ENCODE assay signal across 8 mouse cellular contexts in the genomic region with DNA sequence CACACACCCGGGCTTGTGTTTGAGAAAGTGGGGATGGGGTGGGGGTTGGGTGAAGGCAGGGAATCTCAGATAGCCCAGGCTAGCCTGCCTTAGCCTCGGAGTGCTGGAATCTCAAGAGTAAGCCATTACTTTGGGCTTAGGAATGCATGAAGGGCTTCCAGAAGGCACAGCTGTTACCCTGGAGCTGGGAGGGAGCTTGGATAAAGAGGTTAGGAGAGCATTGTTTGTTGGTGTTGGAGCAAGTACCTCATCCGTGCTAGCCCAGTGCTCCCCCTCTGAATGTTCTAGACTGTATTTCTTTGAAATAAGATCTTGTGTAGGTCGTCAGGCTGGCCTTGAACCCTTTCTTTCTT. TPM values are rescaled to one million over a fixed set of nuclear protein-coding genes. Genes with fewer than 3 reads are reported as not detected.
DNase-seq lines count a peak whose midpoint lies in the region; ATAC-seq and TF ChIP-seq lines count a peak whose summit lies in the region.

No protein-coding gene starts in this region.

- peak overlapping the region; percentile 39 for H3K27ac ChIP-seq in kidney, embryonic 14.5 days (ENCODE audit: low read depth, low read length)
- H3K27ac ChIP-seq in bone marrow, adult 2 months (ENCODE audit: control insufficient read depth, insufficient read depth, low read depth, low read length, poor library complexity) = peak overlapping the region; percentile 93
- no peak overlapping the region for H3K27ac ChIP-seq in hindbrain, embryonic 13.5 days
- no peak overlapping the region; the same call in 1 of the 2 replicates for H3K27ac ChIP-seq in midbrain, embryonic 16.5 days (ENCODE audit: low read length)

- peak overlapping the region; percentile 50 for H3K4me2 ChIP-seq in kidney, embryonic 14.5 days (replicated peaks; ENCODE audit: low read depth, low read length)
- H3K4me2 ChIP-seq in hindbrain, embryonic 13.5 days = peak overlapping the region; percentile 55
- H3K4me2 ChIP-seq in midbrain, embryonic 16.5 days (ENCODE audit: low read length) = peak overlapping the region; percentile 73

- no peak for TF ChIP-seq POLR2A in bone marrow, adult 2 months (IDR thresholded peaks at IDR 0.05; ENCODE audit: borderline replicate concordance, control insufficient read depth, low read depth, low read length)

- H3K27me3 ChIP-seq in kidney, embryonic 14.5 days (ENCODE audit: control insufficient read depth, insufficient read depth, low read length) = no peaks in the 10 kb centered on the region
- H3K27me3 ChIP-seq in hindbrain, embryonic 13.5 days = peaks cover 24% of the 10 kb centered on the region
- H3K27me3 ChIP-seq in midbrain, embryonic 16.5 days (ENCODE audit: control insufficient read depth, insufficient read depth, low read depth, low read length) = peaks cover 7% of the 10 kb centered on the region

- ATAC-seq in kidney, embryonic 14.5 days (ENCODE audit: low FRiP score, low TSS enrichment) = no peak
- no peak for ATAC-seq in hindbrain, embryonic 13.5 days (ENCODE audit: low FRiP score)
- ATAC-seq in midbrain, embryonic 16.5 days = no peak

- no peaks in the 10 kb centered on the region for H3K36me3 ChIP-seq in kidney, embryonic 14.5 days (ENCODE audit: control insufficient read depth, insufficient read depth, low read length)
- no peaks in the 10 kb centered on the region for H3K36me3 ChIP-seq in hindbrain, embryonic 13.5 days
- no peaks in the 10 kb centered on the region for H3K36me3 ChIP-seq in midbrain, embryonic 16.5 days (ENCODE audit: control insufficient read depth, insufficient read depth, low read length)

- WGBS in kidney, embryonic 14.5 days = 18% methylated on average over 4 of the region's 4 CpGs
- WGBS in bone marrow, adult 2 months = 8% methylated on average over 4 of the region's 4 CpGs
- 26% methylated on average over 4 of the region's 4 CpGs for WGBS in hindbrain, embryonic 13.5 days
- WGBS in midbrain, embryonic 16.5 days = 17% methylated on average over 4 of the region's 4 CpGs

- DNase-seq in kidney, adult 11 months = no peak
- DNase-seq in thymus, postnatal 36 days = no peak
- DNase-seq in left cerebral cortex, adult 8-10 months (ENCODE audit: low spot score in 2 of 2) = no peak
- DNase-seq in layer of hippocampus, postnatal 25 days (ENCODE audit: extremely low spot score in 1 of 2, low spot score in 1 of 2) = no peak

- peak overlapping the region; percentile 31 for H3K4me3 ChIP-seq in kidney, embryonic 14.5 days (ENCODE audit: low read length)
- peak overlapping the region; percentile 79 for H3K4me3 ChIP-seq in bone marrow, adult 2 months (replicated peaks; ENCODE audit: control insufficient read depth, low read depth, low read length)
- H3K4me3 ChIP-seq in hindbrain, embryonic 13.5 days = peak overlapping the region; percentile 34
- H3K4me3 ChIP-seq in midbrain, embryonic 16.5 days (ENCODE audit: low read depth, low read length) = peak overlapping the region; percentile 41

- TF ChIP-seq CTCF in bone marrow, adult 2 months (IDR thresholded peaks at IDR 0.05; ENCODE audit: control insufficient read depth, insufficient read depth, low read length) = no peak

- H3K4me1 ChIP-seq in kidney, embryonic 14.5 days (ENCODE audit: control insufficient read depth, insufficient read depth, low read length) = peaks cover 22% of the 10 kb centered on the region
- H3K4me1 ChIP-seq in bone marrow, adult 2 months (ENCODE audit: control insufficient read depth, insufficient read depth, low read length) = peaks cover 7% of the 10 kb centered on the region
- H3K4me1 ChIP-seq in hindbrain, embryonic 13.5 days (replicated peaks) = peaks cover 19% of the 10 kb centered on the region
- H3K4me1 ChIP-seq in midbrain, embryonic 16.5 days (ENCODE audit: control insufficient read depth, insufficient read depth, low read length) = peaks cover 7% of the 10 kb centered on the region

- H3K9me3 ChIP-seq in kidney, embryonic 14.5 days (ENCODE audit: control insufficient read depth, low read length) = no peaks in the 10 kb centered on the region
- no peaks in the 10 kb centered on the region for H3K9me3 ChIP-seq in hindbrain, embryonic 13.5 days
- no peaks in the 10 kb centered on the region for H3K9me3 ChIP-seq in midbrain, embryonic 16.5 days (replicated peaks; ENCODE audit: control insufficient read depth, low read length, poor library complexity, severe bottlenecking)

- H3K9ac ChIP-seq in kidney, embryonic 14.5 days (ENCODE audit: low read depth, low read length) = peak overlapping the region; percentile 46
- H3K9ac ChIP-seq in hindbrain, embryonic 13.5 days = peak overlapping the region; percentile 65
- H3K9ac ChIP-seq in midbrain, embryonic 16.5 days (ENCODE audit: low read depth, low read length) = peak overlapping the region; percentile 56; the same call in 1 of the 2 replicates

RNA-seq across cellular contexts. Expression of a gene that starts 22.8 kb away (rescaled TPM):
- 14,375 and 16,963 TPM in 2 replicates for polyA plus RNA-seq in kidney, embryonic 14.5 days (2014; fragmentation: Nextera tagmentation; extraction: Ambion mirVana)
- polyA plus RNA-seq in bone marrow, adult 2 months (2011; ENCODE audit: insufficient read depth, insufficient read length, low replicate concordance, missing spikeins) = 3,846 and 7,097 TPM in 2 replicates
- 17,657 and 17,716 TPM in 2 replicates for polyA plus RNA-seq in hindbrain, embryonic 13.5 days (2015; fragmentation: Nextera tagmentation; extraction: Ambion mirVana)
- 13,967 and 14,266 TPM in 2 replicates for polyA plus RNA-seq in midbrain, embryonic 16.5 days (2015; fragmentation: Nextera tagmentation; extraction: Ambion mirVana)
- total RNA-seq in left cerebral cortex, adult 8-10 months (2022) = 1,000 to 10,000 TPM; 2,552 to 2,721 (median 2,651) TPM
- total RNA-seq in layer of hippocampus, postnatal 25 days (2021) = 1,000 to 10,000 TPM; 3,553 to 3,743 TPM

RNA-seq across cellular contexts. Expression of a gene that starts 30.8 kb away (rescaled TPM):
- 312 and 390 TPM in 2 replicates for polyA plus RNA-seq in kidney, embryonic 14.5 days (2014; fragmentation: Nextera tagmentation; extraction: Ambion mirVana)
- 6.4 and 15.2 TPM in 2 replicates for polyA plus RNA-seq in bone marrow, adult 2 months (2011; ENCODE audit: insufficient read depth, insufficient read length, low replicate concordance, missing spikeins)
- 484 and 516 TPM in 2 replicates for polyA plus RNA-seq in hindbrain, embryonic 13.5 days (2015; fragmentation: Nextera tagmentation; extraction: Ambion mirVana)
- polyA plus RNA-seq in midbrain, embryonic 16.5 days (2015; fragmentation: Nextera tagmentation; extraction: Ambion mirVana) = 493 and 557 TPM in 2 replicates
- 100 to 1,000 TPM; 218 to 276 (median 259) TPM for total RNA-seq in left cerebral cortex, adult 8-10 months (2022)
- total RNA-seq in layer of hippocampus, postnatal 25 days (2021) = 100 to 1,000 TPM; 229 to 232 TPM

RNA-seq across cellular contexts. Expression of a gene that starts 34.2 kb away (rescaled TPM):
- polyA plus RNA-seq in kidney, embryonic 14.5 days (2014; fragmentation: Nextera tagmentation; extraction: Ambion mirVana) = 11.7 and 14.6 TPM in 2 replicates
- 4.6 and 10.8 TPM in 2 replicates for polyA plus RNA-seq in bone marrow, adult 2 months (2011; ENCODE audit: insufficient read depth, insufficient read length, low replicate concordance, missing spikeins)
- polyA plus RNA-seq in hindbrain, embryonic 13.5 days (2015; fragmentation: Nextera tagmentation; extraction: Ambion mirVana) = 36.6 and 36.9 TPM in 2 replicates
- polyA plus RNA-seq in midbrain, embryonic 16.5 days (2015; fragmentation: Nextera tagmentation; extraction: Ambion mirVana) = 29.9 and 35.1 TPM in 2 replicates
- total RNA-seq in left cerebral cortex, adult 8-10 months (2022) = 10 to 100 TPM; 28.8 to 30.9 (median 29.6) TPM
- total RNA-seq in layer of hippocampus, postnatal 25 days (2021) = 10 to 100 TPM; 37.4 to 40.0 TPM

Comparison
In these comparisons a context has a peak if more than half of its experiments do, and no peak if none do; other contexts are left out.
1. H3K27ac ChIP-seq: peak in kidney, embryonic 14.5 days (single experiment) and bone marrow, adult 2 months (single experiment); none in hindbrain, embryonic 13.5 days (single experiment) and midbrain, embryonic 16.5 days (single experiment).
2. RNA of a gene that starts 30.8 kb away (polyA plus RNA-seq): 493 to 557 TPM in midbrain, embryonic 16.5 days, 484 to 516 TPM in hindbrain, embryonic 13.5 days and 312 to 390 TPM in kidney, embryonic 14.5 days; 6.4 to 15.2 TPM in bone marrow, adult 2 months; every median in the first group is over 10 times any median in the second.
3. Peak in every context shown above with its lines, with median percentiles within 50 percentile points of each other: H3K4me2 ChIP-seq, H3K4me3 ChIP-seq and H3K9ac ChIP-seq.